Mouse (Mus musculus) limb, embryonic 14.5 days (tissue): ENCODE measurements around the gene Fbxo41. TPM values are rescaled to one million over a fixed set of nuclear protein-coding genes. Genes with fewer than 3 reads are reported as not detected.
A peak's percentile ranks its signal among the peaks of the same experiment; 100 is the strongest.

ENCODE experiments used
- ATAC-seq: fragments of 200-750 bp; cut with Nextera tagmentation; 2 replicates; pipeline ENCODE4 v1.8.0; 2017; ENCODE audit warnings: low read depth, moderate number of reproducible peaks, moderate TSS enrichment; ENCODE audit not compliant: low FRiP score
- DNase-seq: peaks from one replicate; pipeline ENCODE4 v3.0.0-alpha.2; 2015; ENCODE audit warnings: low spot score
- H3K27ac ChIP-seq: fragments of 300-500 bp; sonication (generic); replicated peaks from 2 replicates; pipeline ENCODE4 v1.5.1; 2014; ENCODE audit warnings: low read depth, mild to moderate bottlenecking, low read length, moderate library complexity, mixed read lengths
- H3K27me3 ChIP-seq: fragments of 300-500 bp; sonication (generic); 2 replicates; pipeline ENCODE4 v1.6.1; 2014; ENCODE audit warnings: low read length, mixed read lengths; ENCODE audit not compliant: control insufficient read depth, insufficient read depth
- H3K36me3 ChIP-seq: fragments of 300-500 bp; sonication (generic); 2 replicates; pipeline ENCODE4 v1.6.1; 2014; ENCODE audit warnings: mild to moderate bottlenecking, low read length, moderate library complexity, mixed read lengths; ENCODE audit not compliant: control insufficient read depth, insufficient read depth
- H3K4me1 ChIP-seq: fragments of 300-500 bp; sonication (generic); 2 replicates; pipeline ENCODE4 v1.6.1; 2014; ENCODE audit warnings: antibody characterized with exemption, low read length, mixed read lengths; ENCODE audit not compliant: control insufficient read depth, insufficient read depth
- H3K4me2 ChIP-seq: fragments of 300-500 bp; sonication (generic); replicated peaks from 2 replicates; pipeline ENCODE4 v1.6.1; 2014; ENCODE audit warnings: low read depth, mild to moderate bottlenecking, low read length, moderate library complexity; ENCODE audit not compliant: severe bottlenecking
- H3K4me3 ChIP-seq: fragments of 300-500 bp; sonication (generic); replicated peaks from 2 replicates; pipeline ENCODE4 v1.5.1; 2014; ENCODE audit warnings: low read length
- H3K9ac ChIP-seq: fragments of 300-500 bp; sonication (generic); 2 replicates; pipeline ENCODE4 v1.6.1; 2014; ENCODE audit warnings: mild to moderate bottlenecking, low read depth, low read length, moderate library complexity; ENCODE audit not compliant: severe bottlenecking
- H3K9me3 ChIP-seq: fragments of 300-500 bp; sonication (generic); 2 replicates; pipeline ENCODE4 v1.6.1; 2016; ENCODE audit warnings: low read length; ENCODE audit not compliant: control insufficient read depth
- POLR2A ChIP-seq: fragments of 200-500 bp; IDR thresholded peaks from 2 replicates; pipeline ENCODE4 v1.8.0; 2012; ENCODE audit warnings: inconsistent platforms, mild to moderate bottlenecking, moderate library complexity, borderline replicate concordance; ENCODE audit not compliant: insufficient read depth, insufficient read length; ENCODE audit errors: extremely low read depth
- WGBS: fragments of 180-500 bp; shearing (Covaris S2); extraction: QIAGEN DNeasy Blood & Tissue Kit; methylation state at CpG from one replicate; pipeline ENCODE4 v1.1.7; 2014; 5-methylcytosine and 5-hydroxymethylcytosine counted together
- polyA plus RNA-seq, 2 experiments: library from polyadenylated mRNA; depleted of rRNA in 1 of 2; stranded (reverse) in 1 of 2; unstranded in 1 of 2; fragments of >200 nt; fragmentation: Nextera tagmentation in 1 of 2; extraction: Ambion mirVana in 1 of 2; gene quantifications; 2 replicates each; pipeline versions ENCODE4 v1.2.1 to v1.2.3; 2012 to 2014

The Fbxo41 gene
- polyA plus RNA-seq (2012; rRNA removed) (1.7 and 2.5 TPM in 2 replicates), polyA plus RNA-seq (2014; fragmentation: Nextera tagmentation; extraction: Ambion mirVana) (0.45 and 0.48 TPM in 2 replicates)

GRCm38 (mm10) chr6:85502911-85503250, at the start of gene Fbxo41:
Fbxo41 (minus strand) TSS chr6:85502994.
- peak within 1 kb of the TSS; percentile 67 for H3K4me3 ChIP-seq
- H3K4me2 ChIP-seq = peak within 1 kb of the TSS; percentile 94
- no peaks in the 10 kb centered on the region for H3K36me3 ChIP-seq
- no peaks in the 10 kb centered on the region for H3K9me3 ChIP-seq
- ATAC-seq (peak; percentile 83), DNase-seq (peak; percentile 38)
- H3K27me3 ChIP-seq = peaks cover 10% of the 10 kb centered on the region; the same call in 1 of the 2 replicates
- WGBS = 3% methylated on average over 7 of the region's 22 CpGs
- H3K27ac ChIP-seq = no peak within 1 kb of the TSS
- peaks cover 6% of the 10 kb centered on the region; the same call in 1 of the 2 replicates for H3K4me1 ChIP-seq
- H3K9ac ChIP-seq = peak within 1 kb of the TSS; percentile 71
- no peak for TF ChIP-seq POLR2A

- no peak for TF ChIP-seq POLR2A
- H3K4me1 ChIP-seq = no peaks in the 10 kb centered on the region
- 76% methylated on average over 5 of the region's 5 CpGs for WGBS
- no peak overlapping the region for H3K4me3 ChIP-seq
- H3K9me3 ChIP-seq = no peaks in the 10 kb centered on the region
- no peaks in the 10 kb centered on the region for H3K36me3 ChIP-seq
- no peak overlapping the region for H3K27ac ChIP-seq
- ATAC-seq (no peak), DNase-seq (no peak)
- H3K9ac ChIP-seq = no peak overlapping the region
- no peak overlapping the region for H3K4me2 ChIP-seq
- H3K27me3 ChIP-seq = no peaks in the 10 kb centered on the region
Measured at GRCm38 (mm10) chr6:85547642-85548041, 44.8 kb upstream of the Fbxo41 start.

- peak; percentile 46 for DNase-seq
- no peaks in the 10 kb centered on the region for H3K9me3 ChIP-seq
- 58% methylated on average over 13 of the region's 13 CpGs for WGBS
- no peak overlapping the region for H3K4me3 ChIP-seq
- H3K27ac ChIP-seq = no peak overlapping the region
- TF ChIP-seq POLR2A = no peak
- no peaks in the 10 kb centered on the region for H3K27me3 ChIP-seq
- H3K36me3 ChIP-seq = no peaks in the 10 kb centered on the region
- no peak overlapping the region for H3K9ac ChIP-seq
- no peak overlapping the region for H3K4me2 ChIP-seq
- no peak for ATAC-seq
- no peaks in the 10 kb centered on the region for H3K4me1 ChIP-seq
Measured at GRCm38 (mm10) chr6:85544251-85544881, 41.6 kb upstream of the Fbxo41 start.

- Histone ChIP-seq H3K27me3 (no peaks in the 10 kb centered on the region), H3K4me2 (no peak overlapping the region), H3K4me1 (no peaks in the 10 kb centered on the region), H3K36me3 (no peaks in the 10 kb centered on the region), H3K4me3 (no peak overlapping the region), H3K9ac (no peak overlapping the region), H3K9me3 (no peaks in the 10 kb centered on the region), H3K27ac (no peak overlapping the region)
- WGBS = 76% methylated on average over 10 of the region's 10 CpGs
- no peak for TF ChIP-seq POLR2A
- no peak for DNase-seq
- no peak for ATAC-seq
Measured at GRCm38 (mm10) chr6:85543351-85544175, 40.8 kb upstream of the Fbxo41 start.

- no peak overlapping the region for H3K4me3 ChIP-seq
- no peaks in the 10 kb centered on the region for H3K36me3 ChIP-seq
- no peaks in the 10 kb centered on the region for H3K9me3 ChIP-seq
- H3K9ac ChIP-seq = no peak overlapping the region
- no peak overlapping the region for H3K27ac ChIP-seq
- H3K27me3 ChIP-seq = no peaks in the 10 kb centered on the region; the same call in 1 of the 2 replicates
- DNase-seq (no peak), ATAC-seq (no peak)
- 58% methylated on average over 2 of the region's 2 CpGs for WGBS
- no peak overlapping the region for H3K4me2 ChIP-seq
- TF ChIP-seq POLR2A = no peak
- H3K4me1 ChIP-seq = no peaks in the 10 kb centered on the region
Measured at GRCm38 (mm10) chr6:85522825-85523224, 20.0 kb upstream of the Fbxo41 start.
